Mouse (Mus musculus) intestine, embryonic 14.5 days (tissue): ENCODE data around the gene Gpha2. TPM values are rescaled to one million over a fixed set of nuclear protein-coding genes. Genes with fewer than 3 reads are reported as not detected.

ENCODE experiments used
- ATAC-seq: fragments of 200-750 bp; cut with Nextera tagmentation; replicated peaks from 2 replicates; pipeline ENCODE4 v1.8.0; 2017; ENCODE audit warnings: low read depth, moderate number of reproducible peaks, moderate TSS enrichment, moderate library complexity; ENCODE audit not compliant: low FRiP score, low TSS enrichment
- DNase-seq: peaks from one replicate; pipeline ENCODE4 v3.0.0-alpha.2; 2018; ENCODE audit warnings: low spot score
- H3K27ac ChIP-seq: fragments of 300-500 bp; sonication (generic); 2 replicates; pipeline ENCODE4 v1.5.1; 2014; ENCODE audit warnings: low read depth, mild to moderate bottlenecking, control low read depth
- H3K27me3 ChIP-seq: fragments of 300-500 bp; sonication (generic); replicated peaks from 2 replicates; pipeline ENCODE4 v1.6.1; 2014; ENCODE audit warnings: low read length, control low read depth; ENCODE audit not compliant: control insufficient read depth, insufficient read depth
- H3K36me3 ChIP-seq: fragments of 300-500 bp; sonication (generic); 2 replicates; pipeline ENCODE4 v1.6.1; 2014; ENCODE audit warnings: low read length, control low read depth; ENCODE audit not compliant: control insufficient read depth, insufficient read depth
- H3K4me1 ChIP-seq: fragments of 300-500 bp; sonication (generic); replicated peaks from 2 replicates; pipeline ENCODE4 v1.6.1; 2014; ENCODE audit warnings: low read length, control low read depth, mixed read lengths; ENCODE audit not compliant: control insufficient read depth, insufficient read depth
- H3K4me2 ChIP-seq: fragments of 300-500 bp; sonication (generic); 2 replicates; pipeline ENCODE4 v1.6.1; 2014; ENCODE audit warnings: low read length
- H3K4me3 ChIP-seq: fragments of 300-500 bp; sonication (generic); 2 replicates; pipeline ENCODE4 v1.5.1; 2014; ENCODE audit warnings: low read depth, low read length, control low read depth, mixed read lengths
- H3K9ac ChIP-seq: fragments of 300-500 bp; sonication (generic); 2 replicates; pipeline ENCODE4 v1.6.1; 2014; ENCODE audit warnings: mild to moderate bottlenecking, low read length
- H3K9me3 ChIP-seq: fragments of 300-500 bp; sonication (generic); 2 replicates; pipeline ENCODE4 v1.6.1; 2016; ENCODE audit warnings: low read length, control low read depth; ENCODE audit not compliant: control insufficient read depth
- WGBS: fragments of 180-500 bp; shearing (Covaris S2); extraction: QIAGEN DNeasy Blood & Tissue Kit; methylation state at CpG from one replicate; pipeline ENCODE4 v1.1.7; 2014; 5-methylcytosine and 5-hydroxymethylcytosine counted together
- polyA plus RNA-seq: library from polyadenylated mRNA; unstranded; fragments of >200 nt; fragmentation: Nextera tagmentation; extraction: Ambion mirVana; gene quantifications from 2 replicates; pipeline ENCODE4 v1.2.1, GENCODE M21; 2014

Gpha2 gene
- polyA plus RNA-seq, 1 experiment from 2014 or later: 0.53 TPM

- ATAC-seq (no peak), DNase-seq (no peak)
- Histone ChIP-seq H3K27ac (peak overlapping the region; percentile 79; the same call in 1 of the 2 replicates), H3K4me3 (peak overlapping the region; percentile 29), H3K9me3 (no peaks in the 10 kb centered on the region), H3K27me3 (no peaks in the 10 kb centered on the region), H3K36me3 (peaks cover 25% of the 10 kb centered on the region), H3K9ac (0 out of 2 replicates have a peak overlapping the region, but pooled peaks have one; percentile 57), H3K4me2 (peak overlapping the region; percentile 45), H3K4me1 (no peaks in the 10 kb centered on the region)
- WGBS: 77% methylated on average over 8 of the region's 8 CpGs
These were observed 38.8 kb downstream of the Gpha2 start for GRCm38 (mm10) chr19:6264945-6265344.

- no peaks in the 10 kb centered on the region for H3K9me3 ChIP-seq
- no peaks in the 10 kb centered on the region for H3K4me1 ChIP-seq
- peaks cover 17% of the 10 kb centered on the region for H3K36me3 ChIP-seq
- peak overlapping the region; percentile 45 for H3K4me2 ChIP-seq
- DNase-seq: no peak
- H3K27me3 ChIP-seq: no peaks in the 10 kb centered on the region
- 64% methylated on average over 6 of the region's 6 CpGs for WGBS
- no peak overlapping the region for H3K4me3 ChIP-seq
- no peak overlapping the region for H3K27ac ChIP-seq
- H3K9ac ChIP-seq: no peak overlapping the region
- no peak for ATAC-seq
These were observed 39.6 kb downstream of the Gpha2 start for GRCm38 (mm10) chr19:6265727-6266182.

GRCm38 (mm10) chr19:6267306-6268169 lies 41.4 kb downstream of the Gpha2 start:
- ATAC-seq (no peak), DNase-seq (no peak)
- 52% methylated on average over 11 of the region's 11 CpGs for WGBS
- no peaks in the 10 kb centered on the region for H3K9me3 ChIP-seq
- no peak overlapping the region for H3K4me2 ChIP-seq
- peaks cover 2% of the 10 kb centered on the region; the same call in 1 of the 2 replicates for H3K36me3 ChIP-seq
- 0 out of 2 replicates have a peak, but pooled peaks cover 3% of the 10 kb centered on the region for H3K27me3 ChIP-seq
- no peak overlapping the region for H3K9ac ChIP-seq
- H3K4me1 ChIP-seq: 0 out of 2 replicates have a peak, but pooled peaks cover 5% of the 10 kb centered on the region
- no peak overlapping the region for H3K27ac ChIP-seq
- no peak overlapping the region for H3K4me3 ChIP-seq

GRCm38 (mm10) chr19:6268170-6268528 lies 42.0 kb downstream of the Gpha2 start:
- no peak overlapping the region for H3K4me2 ChIP-seq
- WGBS: 14% methylated on average over 8 of the region's 8 CpGs
- peak; percentile 97 for DNase-seq
- no peaks in the 10 kb centered on the region for H3K36me3 ChIP-seq
- no peak overlapping the region for H3K27ac ChIP-seq
- peak; percentile 40; the same call in 1 of the 2 replicates for ATAC-seq
- H3K9me3 ChIP-seq: no peaks in the 10 kb centered on the region
- 0 out of 2 replicates have a peak, but pooled peaks cover 3% of the 10 kb centered on the region for H3K27me3 ChIP-seq
- no peak overlapping the region for H3K4me3 ChIP-seq
- H3K4me1 ChIP-seq: 0 out of 2 replicates have a peak, but pooled peaks cover 6% of the 10 kb centered on the region
- H3K9ac ChIP-seq: no peak overlapping the region

GRCm38 (mm10) chr19:6268670-6269132 lies 42.5 kb downstream of the Gpha2 start:
- Histone ChIP-seq H3K4me3 (no peak overlapping the region), H3K4me2 (no peak overlapping the region), H3K36me3 (no peaks in the 10 kb centered on the region), H3K27me3 (0 out of 2 replicates have a peak, but pooled peaks cover 3% of the 10 kb centered on the region), H3K9me3 (no peaks in the 10 kb centered on the region), H3K9ac (no peak overlapping the region), H3K4me1 (0 out of 2 replicates have a peak, but pooled peaks cover 6% of the 10 kb centered on the region), H3K27ac (no peak overlapping the region)
- DNase-seq (no peak), ATAC-seq (no peak)
- WGBS: 78% methylated on average over 7 of the region's 7 CpGs

GRCm38 (mm10) chr19:6269798-6270475 lies 43.8 kb downstream of the Gpha2 start:
- 0 out of 2 replicates have a peak, but pooled peaks cover 3% of the 10 kb centered on the region for H3K27me3 ChIP-seq
- no peaks in the 10 kb centered on the region for H3K9me3 ChIP-seq
- no peak overlapping the region for H3K27ac ChIP-seq
- H3K4me2 ChIP-seq: no peak overlapping the region
- H3K4me1 ChIP-seq: 0 out of 2 replicates have a peak, but pooled peaks cover 6% of the 10 kb centered on the region
- WGBS: 85% methylated on average over 8 of the region's 8 CpGs
- DNase-seq (no peak), ATAC-seq (no peak)
- H3K9ac ChIP-seq: no peak overlapping the region
- no peak overlapping the region for H3K4me3 ChIP-seq
- no peaks in the 10 kb centered on the region for H3K36me3 ChIP-seq

GRCm38 (mm10) chr19:6270661-6271060 lies 44.5 kb downstream of the Gpha2 start:
- no peak overlapping the region for H3K27ac ChIP-seq
- H3K4me1 ChIP-seq: peaks cover 10% of the 10 kb centered on the region
- DNase-seq (no peak), ATAC-seq (no peak)
- H3K4me2 ChIP-seq: no peak overlapping the region
- no peaks in the 10 kb centered on the region for H3K36me3 ChIP-seq
- H3K4me3 ChIP-seq: no peak overlapping the region
- WGBS: 51% methylated on average over 9 of the region's 9 CpGs
- H3K9me3 ChIP-seq: no peaks in the 10 kb centered on the region
- 0 out of 2 replicates have a peak, but pooled peaks cover 3% of the 10 kb centered on the region for H3K27me3 ChIP-seq
- no peak overlapping the region for H3K9ac ChIP-seq

GRCm38 (mm10) chr19:6271206-6271605 lies 45.0 kb downstream of the Gpha2 start:
- ATAC-seq (no peak), DNase-seq (no peak)
- Histone ChIP-seq H3K27me3 (0 out of 2 replicates have a peak, but pooled peaks cover 3% of the 10 kb centered on the region), H3K36me3 (no peaks in the 10 kb centered on the region), H3K9me3 (no peaks in the 10 kb centered on the region), H3K4me2 (no peak overlapping the region), H3K4me1 (peaks cover 13% of the 10 kb centered on the region), H3K4me3 (no peak overlapping the region), H3K27ac (no peak overlapping the region), H3K9ac (no peak overlapping the region)
- WGBS: 25% methylated on average over 8 of the region's 8 CpGs
